Mouse (Mus musculus) ES-E14 (cell line): ENCODE results near the gene Dcps.

Source experiments
- CHD2 ChIP-seq: IDR thresholded peaks from 2 replicates; pipeline ENCODE4 v1.6.1; 2014; ENCODE audit warnings: mild to moderate bottlenecking, low read depth, low read length, inconsistent platforms
- HCFC1 ChIP-seq: IDR thresholded peaks from 2 replicates; pipeline ENCODE4 v1.6.1; 2012; ENCODE audit warnings: low read length, inconsistent platforms, borderline replicate concordance; ENCODE audit not compliant: insufficient read depth
- MAFK ChIP-seq: IDR thresholded peaks from 2 replicates; pipeline ENCODE4 v1.6.1; 2014; ENCODE audit warnings: mild to moderate bottlenecking, low read depth, low read length, inconsistent platforms; ENCODE audit not compliant: insufficient read depth
- ZC3H11A ChIP-seq: IDR thresholded peaks from 2 replicates; pipeline ENCODE4 v1.6.1; 2012; ENCODE audit warnings: low read depth, mild to moderate bottlenecking, inconsistent platforms, low read length, borderline replicate concordance
- ZNF384 ChIP-seq: IDR thresholded peaks from 2 replicates; pipeline ENCODE4 v1.6.1; 2012; ENCODE audit warnings: low read depth, low read length, inconsistent platforms

- TF ChIP-seq HCFC1, result no peak
- no peak for TF ChIP-seq ZC3H11A
- TF ChIP-seq MAFK, result no peak
- TF ChIP-seq CHD2, result no peak
- no peak for TF ChIP-seq ZNF384
Measured at GRCm38 (mm10) chr9:35116391-35117381, 59.2 kb downstream of the Dcps start.
